Mouse (Mus musculus): ENCODE measurements around the gene Cd81.

The Cd81 gene

GRCm38 (mm10) chr7:143020764-143021163, 31.8 kb upstream of the Cd81 start:
- DNase-seq (ENCODE audit: low spot score), result no peak

DNA sequence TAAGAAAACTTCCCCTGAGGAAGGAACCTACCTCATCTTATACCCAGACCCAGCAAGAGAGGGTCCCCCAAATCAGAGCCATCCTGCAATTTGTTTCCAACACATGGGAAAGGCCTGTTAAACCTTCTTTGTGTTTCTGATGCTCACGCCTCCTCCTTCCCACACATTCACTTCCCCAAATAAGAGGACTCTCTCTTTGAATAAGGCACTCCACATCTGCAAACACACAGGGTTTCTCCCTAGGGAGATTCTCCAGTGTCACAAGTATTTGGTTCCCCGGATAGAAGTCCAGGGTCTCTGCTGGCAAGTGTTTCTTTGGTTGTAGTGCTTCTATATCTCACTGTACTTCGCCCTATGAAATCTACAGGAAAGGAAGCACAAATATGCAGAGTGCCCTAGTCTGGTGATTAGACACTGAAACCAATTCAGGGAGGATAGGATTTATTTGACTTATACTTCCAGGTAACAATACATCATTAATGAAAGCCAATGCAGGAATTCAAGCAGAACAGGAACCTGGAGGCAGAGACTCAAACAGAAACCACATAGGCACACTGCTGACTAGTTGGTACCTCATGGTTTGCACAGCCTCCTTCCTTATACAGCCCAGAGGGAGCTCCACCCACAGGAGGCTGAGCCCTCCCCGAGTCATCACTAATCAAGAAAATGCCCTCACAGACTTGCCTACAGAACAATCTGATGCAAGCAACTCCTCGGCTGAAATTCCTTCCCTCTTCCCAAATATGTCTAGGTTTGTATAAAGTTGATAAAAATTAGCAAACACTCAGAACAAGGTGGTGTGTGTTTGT, 31.0 kb upstream of the Cd81 start:
- DNase-seq (ENCODE audit: low spot score), result no peak

- no peak for DNase-seq (ENCODE audit: low spot score)
These were observed 29.0 kb upstream of the Cd81 start for GRCm38 (mm10) chr7:143023499-143023898.

- DNase-seq (ENCODE audit: low spot score), result no peak
These were observed 28.2 kb upstream of the Cd81 start for GRCm38 (mm10) chr7:143024293-143024692.

- no peak for DNase-seq (ENCODE audit: low spot score)
These were observed 27.0 kb upstream of the Cd81 start for GRCm38 (mm10) chr7:143025496-143025895.

DNA sequence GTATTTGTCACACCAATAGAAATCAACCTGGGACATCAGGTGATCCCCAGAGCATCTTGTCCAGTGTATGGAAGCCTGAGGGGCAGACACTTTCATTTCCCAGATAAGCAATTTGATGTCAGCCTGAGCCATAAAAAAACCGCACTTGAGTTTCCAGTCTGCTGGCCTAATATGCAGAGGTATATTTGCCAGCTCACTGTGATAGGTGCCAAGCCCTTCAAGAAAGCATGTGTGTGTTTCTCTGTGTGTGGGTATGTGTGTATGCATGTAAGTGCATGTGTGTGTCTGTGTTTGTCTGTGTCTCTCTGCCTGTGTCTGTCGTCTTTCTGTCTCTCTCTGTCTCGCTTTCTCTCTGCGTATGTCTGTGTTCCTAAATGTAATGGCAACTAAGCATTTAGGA, 25.3 kb upstream of the Cd81 start:
- no peak for DNase-seq (ENCODE audit: low spot score)

- DNase-seq (ENCODE audit: low spot score), result no peak
These were observed 20.7 kb upstream of the Cd81 start for GRCm38 (mm10) chr7:143031816-143032215.

DNA sequence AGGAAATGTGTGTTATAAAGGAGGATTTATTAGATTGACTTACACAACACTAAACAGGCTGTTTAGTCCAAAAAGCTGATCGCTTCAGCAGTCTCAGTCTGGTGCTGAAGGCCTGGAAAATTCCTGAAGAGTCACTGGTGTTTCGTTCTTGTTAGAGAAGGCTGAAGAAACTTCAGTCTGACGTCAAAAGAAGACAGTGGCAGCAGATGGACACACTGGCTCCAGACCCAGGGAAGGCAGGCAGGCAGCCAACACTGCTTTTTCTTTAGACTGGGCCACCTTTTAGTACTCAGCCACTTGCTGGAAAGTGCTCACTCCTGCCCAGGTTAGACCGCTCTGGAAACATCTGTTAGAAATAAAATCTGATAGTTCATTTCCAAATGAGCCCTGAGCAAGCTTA, 19.0 kb upstream of the Cd81 start:
- no peak for DNase-seq (ENCODE audit: low spot score)

GRCm38 (mm10) chr7:143034112-143034511, 18.4 kb upstream of the Cd81 start:
- no peak for DNase-seq (ENCODE audit: low spot score)

- DNase-seq (ENCODE audit: low spot score), result no peak
These were observed 17.8 kb upstream of the Cd81 start for GRCm38 (mm10) chr7:143034519-143035450.

DNA sequence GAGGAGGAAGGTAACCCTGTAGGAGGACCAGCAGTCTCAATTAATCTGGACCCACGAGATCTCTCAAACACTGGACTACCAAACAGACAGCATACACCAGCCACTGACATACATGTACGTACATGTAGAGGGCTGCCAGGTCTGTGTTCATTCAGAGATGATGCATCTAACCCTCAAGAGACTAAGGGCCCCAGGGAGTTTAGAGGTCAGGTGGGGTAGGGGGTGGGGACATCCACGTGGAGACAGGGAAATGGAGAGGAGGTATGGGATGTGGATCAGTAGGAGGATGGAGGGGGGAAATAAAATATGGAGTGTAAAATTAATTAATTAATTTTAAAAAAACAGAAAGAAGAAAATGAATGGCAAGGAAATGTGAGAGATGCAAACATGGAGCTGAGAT, 15.8 kb upstream of the Cd81 start:
- no peak for DNase-seq (ENCODE audit: low spot score)

GRCm38 (mm10) chr7:143037306-143037705, 15.2 kb upstream of the Cd81 start:
- DNase-seq (ENCODE audit: low spot score), result no peak

DNA sequence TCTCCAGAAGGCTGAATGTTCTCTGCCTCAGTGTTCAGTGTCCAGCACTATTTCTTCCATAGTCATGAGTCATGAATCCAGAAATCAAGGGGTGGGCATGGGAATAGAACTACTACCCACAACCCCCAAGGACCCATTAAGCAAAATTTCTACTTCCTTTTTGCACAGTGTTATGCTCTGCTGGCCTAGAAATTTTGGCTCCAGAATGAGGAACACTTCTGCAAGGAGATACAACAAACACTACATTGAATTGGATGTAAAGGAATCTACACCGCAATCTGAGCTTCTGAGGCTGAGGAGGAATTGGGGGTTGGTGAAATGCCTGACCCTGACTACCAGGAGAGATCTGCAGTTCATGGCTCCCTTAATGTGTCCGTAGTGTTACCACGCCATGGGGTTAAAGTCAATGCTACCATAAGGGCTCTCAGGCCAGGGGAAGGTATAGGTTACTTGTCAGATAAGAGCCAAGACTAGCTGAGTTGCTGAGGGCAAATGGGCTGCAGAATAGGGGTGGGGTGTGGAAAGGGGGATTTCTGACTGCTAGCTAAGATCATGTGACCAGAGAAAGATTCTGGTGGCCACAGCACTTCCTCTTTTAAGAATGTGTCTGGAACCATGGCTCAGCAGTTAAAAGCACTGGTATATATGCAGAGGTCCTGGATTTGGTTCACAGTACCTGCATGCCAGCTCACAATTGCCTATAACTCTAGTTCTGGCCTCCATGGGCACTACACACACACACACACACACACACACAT, 14.2 kb upstream of the Cd81 start:
- DNase-seq (ENCODE audit: low spot score), result no peak

DNA sequence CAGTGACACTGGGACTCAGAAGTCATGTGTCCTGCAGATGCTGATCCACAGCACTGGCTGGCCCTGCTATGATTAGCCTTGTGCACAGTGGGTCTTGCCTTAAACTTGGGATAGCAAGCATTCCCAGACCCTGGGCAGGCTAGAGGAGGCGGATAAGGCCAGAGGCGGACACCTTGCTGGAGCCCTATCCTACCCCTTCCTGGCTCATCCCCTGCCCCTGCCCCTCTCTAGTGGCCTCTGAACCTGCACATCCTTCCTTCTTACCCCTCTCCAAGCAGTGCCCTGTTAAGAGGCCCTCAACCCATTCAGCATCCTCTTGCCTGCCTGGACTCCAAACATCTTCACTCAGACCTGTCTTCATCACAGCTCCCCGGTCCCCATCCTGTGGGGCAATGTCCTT, 12.0 kb upstream of the Cd81 start:
- DNase-seq (ENCODE audit: low spot score), result no peak

- no peak for DNase-seq (ENCODE audit: low spot score)
These were observed 11.3 kb upstream of the Cd81 start for GRCm38 (mm10) chr7:143041138-143041822.

- peak; percentile 76 for DNase-seq (ENCODE audit: low spot score)
These were observed 10.4 kb upstream of the Cd81 start for GRCm38 (mm10) chr7:143042089-143042488.

DNA sequence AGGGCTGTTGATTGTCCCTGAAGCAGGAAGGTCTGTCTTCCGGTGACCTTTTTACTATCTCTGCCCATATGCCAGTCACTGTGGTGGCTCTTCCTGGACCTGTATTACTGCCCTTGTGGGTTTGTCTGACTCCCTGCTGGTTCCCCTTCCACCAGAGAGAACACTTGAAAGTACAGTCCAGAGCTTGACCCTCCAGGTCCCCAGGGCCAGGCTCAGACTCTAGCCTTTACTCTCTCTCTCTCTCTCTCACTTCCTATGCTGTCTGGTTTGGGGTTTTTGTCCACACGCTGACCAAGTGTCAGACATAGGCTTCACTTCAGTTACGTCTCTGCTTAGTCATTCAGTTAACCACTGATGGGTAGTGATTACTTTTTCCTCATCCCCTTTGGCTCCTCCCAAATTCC, 9.6 kb upstream of the Cd81 start:
- DNase-seq (ENCODE audit: low spot score), result no peak

DNA sequence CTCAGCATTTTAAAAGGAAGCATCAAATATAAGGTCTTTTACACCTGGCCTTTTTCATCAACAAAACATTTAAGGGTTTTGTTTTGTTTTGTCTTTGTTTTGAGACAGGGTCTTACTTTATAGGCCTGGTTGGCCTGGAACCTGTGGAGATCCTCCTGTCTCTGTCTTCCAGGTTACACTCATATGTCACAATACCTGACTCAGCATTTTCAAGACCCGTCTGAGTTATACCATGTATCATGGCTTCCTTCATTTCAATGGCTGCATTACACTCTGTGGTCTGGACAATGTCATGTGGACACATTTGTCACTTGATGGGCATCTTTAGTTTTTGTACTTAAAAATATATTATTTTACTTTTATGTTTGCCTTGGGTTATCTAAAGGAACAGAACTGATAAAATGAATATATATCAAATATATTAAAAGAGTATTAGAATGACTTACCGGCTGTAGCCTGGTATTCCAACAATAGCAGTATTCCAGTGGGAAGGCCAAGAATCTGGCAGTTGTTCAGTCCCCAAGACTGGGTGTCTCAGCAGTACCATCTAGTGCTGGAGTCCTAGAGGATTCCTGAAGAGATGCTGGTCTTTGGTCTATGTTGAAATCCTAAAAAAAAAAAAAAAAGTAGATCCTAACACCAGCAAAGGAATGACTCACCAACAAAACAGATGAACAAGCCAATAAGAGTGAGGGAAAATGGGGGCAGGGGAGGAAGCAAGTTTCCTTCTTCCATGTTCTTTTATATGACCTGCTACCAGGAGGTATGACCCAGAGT, 8.3 kb upstream of the Cd81 start:
- DNase-seq (ENCODE audit: low spot score), result no peak

DNA sequence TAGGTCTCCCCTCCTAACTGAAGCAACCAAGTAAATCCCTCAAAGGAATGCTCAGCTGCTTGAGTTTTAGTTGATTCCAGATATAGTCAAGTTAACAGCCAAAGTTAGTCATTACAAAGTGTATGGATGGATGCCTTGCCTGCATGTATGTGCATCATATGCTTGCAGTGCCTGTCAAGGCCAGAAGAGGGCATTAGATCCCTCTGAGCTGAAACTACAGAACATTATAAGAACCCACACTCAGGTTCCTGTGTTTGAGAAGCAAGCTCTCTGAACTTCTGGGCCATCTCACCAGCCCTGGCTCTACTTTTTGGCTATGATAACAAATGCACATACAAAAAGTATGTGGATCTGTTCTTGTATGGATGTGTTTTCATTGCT, 7.7 kb upstream of the Cd81 start:
- no peak for DNase-seq (ENCODE audit: low spot score)

DNA sequence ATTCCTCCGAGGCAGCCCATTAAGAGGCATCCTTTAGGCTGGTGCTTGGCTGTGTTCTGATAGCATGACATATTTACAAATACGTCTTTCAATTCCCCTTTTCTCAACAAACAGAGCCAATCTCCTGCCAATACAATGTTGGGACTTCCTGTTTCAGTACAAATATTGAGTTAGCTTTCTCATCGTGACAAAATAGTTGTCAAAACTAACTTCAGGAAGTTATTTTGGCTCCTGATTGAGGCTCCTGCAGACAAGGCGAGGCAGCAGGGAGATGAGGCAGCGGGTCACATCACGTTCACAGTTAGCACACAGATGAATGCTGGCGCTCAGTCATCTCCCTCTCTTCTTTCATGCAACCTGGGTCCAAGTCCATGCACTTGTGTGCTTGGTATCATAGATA, 6.2 kb upstream of the Cd81 start:
- no peak for DNase-seq (ENCODE audit: low spot score)

- no peak for DNase-seq (ENCODE audit: low spot score)
These were observed 3.2 kb upstream of the Cd81 start for GRCm38 (mm10) chr7:143049331-143049730.

All from testis, postnatal 10 days (tissue).